Mouse (Mus musculus) cerebellum, adult 8-10 months (tissue): ENCODE measurements around the gene Atg16l2.
A peak's percentile ranks its signal among the peaks of the same experiment; 100 is the strongest.

ENCODE experiments used
- DNase-seq: peaks from one replicate; pipeline ENCODE4 v3.0.0; 2022

Atg16l2 gene

DNA sequence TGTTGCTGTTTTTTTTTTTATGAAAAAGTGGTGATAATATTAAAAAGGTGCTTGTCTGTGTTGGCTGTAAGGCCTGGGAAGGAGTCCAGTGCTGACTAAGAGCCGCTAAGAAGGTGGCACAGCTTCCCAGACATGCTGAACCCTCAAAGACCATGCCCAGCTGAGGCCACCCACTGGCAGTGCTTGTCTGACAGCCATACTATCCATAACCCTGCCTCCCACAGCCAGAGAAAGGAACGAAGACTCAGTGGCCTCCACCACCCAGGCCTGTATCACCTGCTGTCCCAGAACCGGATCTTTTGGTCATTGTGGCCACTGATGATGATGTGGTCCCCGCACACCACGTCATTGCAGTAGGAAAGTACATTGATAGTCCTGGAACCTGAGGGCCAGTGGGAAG is 10.8 kb downstream of the Atg16l2 start:
- DNase-seq = no peak

- no peak for DNase-seq
These were observed 11.7 kb downstream of the Atg16l2 start for GRCm38 (mm10) chr7:101290401-101290800.

DNA sequence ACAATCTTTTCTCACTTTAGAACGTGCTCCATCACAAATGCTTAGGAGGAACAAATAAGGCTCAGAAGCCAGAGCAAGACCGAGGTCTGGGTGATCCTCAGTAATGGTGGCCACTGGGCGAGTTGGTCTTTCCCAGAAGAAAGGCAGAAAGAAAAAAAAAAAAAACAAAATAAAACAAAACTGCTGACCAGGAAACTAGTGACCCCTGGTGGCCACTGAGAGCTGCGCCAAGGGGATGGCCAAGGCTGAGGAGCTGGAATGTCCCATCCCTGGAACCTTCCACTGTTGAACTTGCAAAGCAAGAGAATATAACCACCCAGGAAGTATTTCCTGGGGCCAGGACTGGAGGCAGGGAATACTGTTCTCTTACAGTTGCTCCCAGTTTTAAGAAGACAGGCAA is 13.6 kb downstream of the Atg16l2 start:
- DNase-seq = no peak

- DNase-seq = no peak
These were observed 14.2 kb downstream of the Atg16l2 start for GRCm38 (mm10) chr7:101287820-101288219.

DNA sequence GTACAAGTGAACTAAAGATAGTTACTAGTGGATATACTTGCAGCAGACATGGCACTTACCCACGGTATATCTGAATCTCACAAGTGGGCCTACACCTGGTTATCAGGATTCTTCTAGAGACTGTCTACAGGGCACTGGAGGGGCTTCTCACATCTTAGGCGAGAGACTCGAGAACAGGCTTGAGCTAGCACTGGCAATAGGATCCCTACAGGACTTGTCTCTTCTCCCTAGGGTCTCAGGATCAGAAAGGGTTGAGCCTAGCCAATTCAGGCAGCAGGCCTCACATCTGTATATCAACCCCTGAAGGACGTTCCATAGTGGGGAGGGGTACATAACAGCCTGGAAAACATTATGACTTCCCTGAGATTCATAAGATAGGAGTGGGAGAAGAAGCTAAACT is 15.2 kb downstream of the Atg16l2 start:
- DNase-seq = no peak

DNA sequence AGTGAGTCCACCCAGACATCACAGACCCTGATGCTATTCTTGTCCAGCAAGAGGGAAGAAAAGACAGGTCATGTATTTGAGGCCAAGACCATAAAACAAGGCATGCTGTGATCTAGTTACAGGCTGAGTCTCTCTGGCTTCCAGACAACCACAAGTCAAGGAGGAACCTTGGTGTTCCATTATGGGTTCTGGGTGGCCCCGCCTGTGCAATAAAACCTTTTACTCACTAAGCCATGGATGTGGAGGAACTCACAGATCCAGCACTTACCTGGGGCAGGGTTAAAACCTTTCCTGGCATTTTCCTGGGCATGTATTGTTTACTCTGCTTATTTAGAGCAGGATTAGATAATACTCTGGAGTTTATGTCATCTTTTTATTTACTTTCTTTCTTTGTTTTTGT is 17.5 kb downstream of the Atg16l2 start:
- no peak for DNase-seq

GRCm38 (mm10) chr7:101282721-101283120 is 19.3 kb downstream of the Atg16l2 start:
- no peak for DNase-seq

GRCm38 (mm10) chr7:101272466-101273160 is 29.4 kb downstream of the Atg16l2 start:
- DNase-seq = no peak

DNA sequence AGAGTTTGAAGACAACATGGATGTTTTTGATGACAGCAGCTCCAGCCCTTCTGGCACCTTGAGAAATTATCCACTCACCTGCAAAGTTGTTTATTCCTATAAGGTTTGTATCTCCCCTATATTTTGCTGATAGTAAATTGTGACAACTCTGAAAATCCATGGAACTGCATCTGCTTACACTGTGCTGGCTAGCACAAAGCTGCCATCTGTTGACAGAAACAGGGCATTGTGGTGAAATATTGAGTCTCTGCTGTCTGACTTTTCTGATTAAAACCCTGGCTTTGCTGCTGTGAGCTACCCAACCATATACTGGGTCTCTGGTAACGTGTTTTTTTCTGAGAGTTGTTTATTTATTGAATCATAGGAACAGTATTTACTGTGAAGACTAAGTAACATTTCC is 30.4 kb downstream of the Atg16l2 start:
- DNase-seq = no peak

- no peak for DNase-seq
These were observed 34.4 kb downstream of the Atg16l2 start for GRCm38 (mm10) chr7:101267457-101268259.

DNA sequence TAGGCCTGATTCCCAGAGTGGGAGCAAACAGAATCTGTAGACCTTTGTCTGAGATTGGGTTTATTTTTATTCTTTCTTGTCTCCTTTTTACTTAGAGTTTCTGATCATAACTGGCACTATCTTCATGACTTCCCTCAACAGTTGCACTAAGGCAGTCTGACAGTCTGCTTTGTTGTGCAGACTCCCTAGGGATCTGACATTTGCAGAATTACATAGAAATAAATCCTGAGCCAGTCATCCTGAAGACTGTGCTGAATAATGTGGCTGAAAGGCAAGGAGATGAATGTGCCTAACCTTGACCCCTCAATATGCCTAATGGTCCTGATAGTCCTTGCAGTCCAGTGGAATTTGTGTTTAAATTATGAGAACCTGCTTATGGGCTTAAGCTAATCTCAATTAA is 38.5 kb downstream of the Atg16l2 start:
- no peak for DNase-seq

DNA sequence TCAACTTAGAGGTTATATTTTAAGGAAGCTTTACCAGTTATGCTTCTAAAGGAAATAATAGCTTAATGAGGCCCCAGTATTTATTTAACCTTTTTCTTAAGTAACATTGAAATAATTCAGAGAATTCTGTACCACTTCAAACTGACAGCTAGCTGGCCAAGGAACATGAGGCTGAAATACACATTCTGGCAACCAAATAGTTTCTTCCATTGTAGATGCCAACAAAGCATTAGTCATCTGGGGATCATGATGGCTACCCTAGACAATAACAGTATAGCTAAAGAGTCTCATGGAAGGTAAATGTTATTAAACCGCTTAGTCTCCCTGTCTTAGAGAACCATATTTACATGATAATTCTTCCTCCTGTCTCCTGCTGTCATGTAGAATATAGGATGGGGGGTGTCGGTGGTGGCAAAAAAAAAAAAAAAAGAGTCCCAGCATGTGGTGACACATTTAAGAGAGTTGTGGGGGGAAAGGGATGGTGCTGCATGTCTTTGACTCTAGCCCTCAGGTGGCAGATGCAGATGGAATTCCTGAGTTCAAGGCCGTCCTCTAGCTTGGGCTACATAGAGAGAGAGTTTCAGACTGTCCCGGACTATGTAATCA is 40.0 kb downstream of the Atg16l2 start:
- DNase-seq = no peak

- DNase-seq = no peak
These were observed 43.6 kb downstream of the Atg16l2 start for GRCm38 (mm10) chr7:101258482-101258881.

- DNase-seq = no peak
These were observed 49.0 kb downstream of the Atg16l2 start for GRCm38 (mm10) chr7:101253071-101253470.

DNA sequence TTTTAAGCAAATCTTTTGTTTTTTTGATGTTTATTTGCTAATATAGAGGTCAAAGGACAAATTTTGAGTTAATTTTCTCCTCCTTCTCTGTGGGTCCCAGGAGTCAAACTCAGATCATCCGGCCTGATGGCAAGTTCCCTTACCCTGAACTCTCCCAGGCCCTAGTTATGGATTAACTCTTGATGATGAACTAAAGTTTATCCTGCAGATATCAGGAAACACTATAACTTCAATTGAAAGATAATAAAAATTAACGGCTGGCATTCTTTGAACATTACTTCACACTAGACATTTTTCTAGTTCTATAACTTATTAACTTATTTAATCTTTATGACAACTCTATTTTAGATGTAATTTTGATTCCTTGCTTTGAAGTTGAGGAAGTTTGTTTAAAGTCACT is 52.9 kb downstream of the Atg16l2 start:
- no peak for DNase-seq

DNA sequence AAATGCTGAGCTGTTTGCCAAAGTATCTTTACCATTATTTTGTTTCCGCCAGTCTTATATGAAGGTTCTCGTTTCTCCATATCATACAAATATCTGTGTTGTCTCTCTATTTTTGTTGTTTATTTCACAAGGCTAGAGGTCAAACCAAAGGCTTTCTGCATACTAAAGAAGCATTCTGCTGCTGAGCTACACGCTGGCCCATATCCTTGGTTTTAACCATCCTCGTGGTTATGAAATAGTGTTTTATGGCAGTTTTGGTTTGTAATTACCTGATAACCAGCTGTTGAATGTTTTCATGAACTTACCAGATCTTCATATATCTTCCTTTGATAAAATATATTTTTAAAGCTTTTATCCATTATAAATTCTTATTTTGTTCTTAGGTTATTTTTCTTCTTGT is 53.3 kb downstream of the Atg16l2 start:
- DNase-seq = no peak

DNA sequence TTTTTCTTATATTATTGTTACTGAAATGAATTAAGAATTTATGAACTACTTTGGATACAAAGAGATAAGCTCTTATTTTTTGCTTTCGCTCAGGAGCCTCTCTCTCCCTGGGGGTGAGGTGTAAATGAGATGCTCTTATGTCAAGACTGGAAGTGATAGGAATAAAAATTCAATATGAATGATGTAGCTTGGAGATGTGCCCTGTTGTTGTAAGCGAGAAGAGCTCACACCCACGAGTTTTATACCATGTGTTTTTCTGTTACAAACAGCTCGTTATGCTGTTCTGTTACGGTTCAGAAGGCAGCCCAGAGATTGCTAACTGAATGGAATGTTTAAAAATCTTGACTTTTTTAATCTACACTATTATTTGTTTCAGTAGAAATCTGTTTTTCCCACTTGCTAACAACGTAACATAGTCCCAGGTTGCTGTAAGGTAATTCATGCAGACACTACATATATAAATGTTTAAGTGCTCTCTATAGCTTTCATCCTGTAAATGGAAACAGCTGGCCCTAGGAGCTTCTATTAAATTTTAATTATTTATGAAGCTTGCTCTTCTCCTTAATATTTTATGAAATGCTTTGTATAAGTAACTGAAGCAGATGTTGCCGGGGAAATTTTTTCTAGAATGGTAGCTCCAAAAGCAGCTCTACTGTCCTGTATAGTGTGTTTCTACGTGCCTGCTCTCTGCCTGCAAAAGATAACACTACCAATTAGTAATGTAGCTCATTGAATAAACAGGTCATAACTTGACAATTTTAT is 65.2 kb downstream of the Atg16l2 start:
- no peak for DNase-seq

- no peak for DNase-seq
These were observed 69.3 kb downstream of the Atg16l2 start for GRCm38 (mm10) chr7:101232716-101233115.

DNA sequence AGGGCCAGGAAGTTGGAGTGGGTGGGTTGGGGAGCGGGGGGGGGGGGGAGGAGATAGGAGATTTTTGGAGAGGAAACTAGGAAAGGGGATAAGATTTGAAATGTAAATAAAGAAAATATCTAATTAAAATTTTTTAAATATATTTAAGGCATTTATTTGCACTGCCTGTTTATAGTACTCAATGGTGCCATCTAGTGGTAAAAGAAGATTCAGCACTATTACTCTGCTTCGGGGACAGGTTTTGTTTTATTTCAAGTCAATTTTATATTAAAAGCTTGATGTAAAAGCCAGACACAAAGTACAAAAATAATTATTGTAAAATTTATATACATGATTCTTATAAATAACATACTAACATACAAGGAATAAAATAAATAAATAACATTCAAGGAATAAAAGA is 70.6 kb downstream of the Atg16l2 start:
- DNase-seq = peak; percentile 23

DNA sequence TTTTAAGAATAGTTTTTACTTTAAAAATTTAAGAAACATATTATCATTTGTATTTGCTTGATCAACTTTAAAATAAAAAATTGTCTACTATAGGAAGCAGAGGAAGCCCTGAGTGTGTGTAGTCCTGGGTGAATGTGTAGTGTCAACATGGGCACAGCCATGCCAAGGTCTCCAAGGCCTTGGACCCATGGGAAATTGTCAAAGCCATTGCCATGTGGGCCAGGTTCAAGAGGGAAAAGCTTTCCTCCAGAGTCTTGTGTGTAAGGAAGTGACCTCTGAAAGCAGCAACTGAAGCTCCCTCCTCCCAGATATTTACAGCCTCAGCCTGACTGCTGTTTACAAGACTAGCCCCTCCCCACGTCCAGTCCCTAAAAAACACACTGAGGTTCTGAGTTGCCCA is 72.7 kb downstream of the Atg16l2 start:
- no peak for DNase-seq

GRCm38 (mm10) chr7:101223501-101223900 is 78.5 kb downstream of the Atg16l2 start:
- no peak for DNase-seq

DNA sequence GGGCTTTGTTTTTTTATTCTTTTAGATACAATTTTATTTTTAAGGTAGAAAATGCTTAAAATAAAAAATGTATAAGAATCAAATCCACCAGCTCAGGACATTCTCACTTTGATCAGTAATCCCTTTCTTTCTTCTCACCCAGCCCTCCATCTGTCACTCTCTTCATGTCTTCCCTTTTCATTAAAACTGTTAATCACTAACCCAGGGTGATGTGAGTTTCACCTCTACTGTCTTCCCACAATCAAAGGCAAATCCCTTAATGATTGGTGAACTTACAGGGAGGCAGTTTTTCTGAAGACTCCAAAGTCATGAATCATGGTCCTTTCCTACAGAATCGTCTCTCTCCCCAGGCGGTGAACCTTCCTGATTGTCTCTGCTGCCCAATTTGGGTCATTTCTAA is 85.3 kb downstream of the Atg16l2 start:
- DNase-seq = no peak

DNA sequence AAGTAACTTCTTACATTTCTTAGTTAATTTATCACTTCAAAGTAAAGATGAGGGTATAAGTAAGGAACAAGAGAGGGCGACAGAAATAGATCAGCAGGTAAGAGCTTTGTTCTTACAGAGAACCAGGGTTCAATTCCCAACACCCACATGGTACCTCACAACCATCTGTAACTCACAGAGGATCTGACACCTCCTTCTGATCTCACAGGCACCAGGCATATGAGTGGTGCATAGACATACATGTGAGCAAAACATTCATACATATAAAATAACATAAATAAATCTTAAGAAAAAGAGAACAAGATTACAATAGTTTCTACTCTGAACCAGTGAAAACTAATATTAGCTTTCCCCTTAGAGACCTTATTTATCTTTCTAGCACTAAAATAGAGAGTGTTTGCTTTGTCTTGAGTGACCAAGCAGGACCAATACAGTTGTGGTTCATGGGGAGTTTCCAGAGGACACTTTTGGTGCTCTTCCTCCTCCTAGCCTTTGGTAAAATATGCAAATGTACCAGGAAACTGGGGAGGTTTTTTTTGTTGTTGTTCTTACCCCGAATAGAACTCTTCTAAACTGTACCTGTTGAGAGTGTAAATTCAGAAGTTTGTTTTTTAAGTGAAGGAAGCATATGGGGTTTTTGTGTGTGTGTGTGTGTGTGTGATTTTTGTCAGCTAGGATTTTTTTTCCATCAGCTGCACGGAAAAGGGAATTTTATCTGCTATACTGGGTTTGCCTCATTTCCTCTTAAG is 88.4 kb downstream of the Atg16l2 start:
- no peak for DNase-seq
